Mouse (Mus musculus): ENCODE measurements around the gene Rbm43. TPM values are rescaled to one million over a fixed set of nuclear protein-coding genes. Genes with fewer than 3 reads are reported as not detected.

Rbm43 gene
- 3.2 TPM for polyA plus RNA-seq (2012; fragmentation: generic; extraction: Trizol)

DNA sequence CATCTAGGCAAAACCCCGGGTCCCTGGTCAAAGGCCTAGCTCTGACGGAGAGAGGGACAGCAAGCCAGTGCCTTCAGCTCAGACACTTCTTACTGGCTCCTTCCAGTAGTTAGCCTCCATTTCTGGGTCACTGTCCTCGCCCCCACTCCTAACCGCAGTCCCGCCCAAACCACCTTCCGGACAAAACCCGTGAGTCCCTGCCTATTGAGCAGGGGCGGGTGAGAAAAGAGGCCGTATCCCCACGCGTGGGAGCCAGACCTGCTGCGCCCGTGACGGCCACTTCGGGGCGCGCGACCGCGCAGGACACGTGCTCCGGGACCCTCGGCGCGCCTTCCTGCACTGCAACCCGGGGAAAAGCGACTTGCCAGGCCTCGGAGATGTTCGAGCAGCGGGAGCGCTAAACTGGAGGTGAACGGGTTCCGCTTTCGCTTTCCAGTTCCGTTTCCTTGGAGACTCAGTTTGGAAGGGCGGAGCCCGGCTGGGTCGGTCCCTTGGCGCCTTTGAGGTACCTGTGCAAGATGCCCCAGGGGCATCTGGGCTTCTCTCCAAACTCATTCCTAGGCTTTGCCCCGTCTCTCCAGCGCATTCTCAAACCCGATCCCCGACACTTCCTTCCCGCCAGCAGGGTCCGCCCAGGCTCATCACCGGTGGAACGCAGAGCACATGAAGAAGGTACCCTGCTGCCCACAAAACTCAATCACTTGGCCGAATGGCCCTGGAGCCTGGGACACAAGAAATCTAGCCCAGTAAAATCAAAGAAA lies at the start of gene Rbm43:
Gene Rbm43 (minus strand): TSS at position 590 of the 761 bp plus-strand sequence.
- H3K27me3 ChIP-seq (ENCODE audit: control insufficient read depth, insufficient read depth, insufficient read length), result no peaks in the 10 kb centered on the region
- no peak within 1 kb of the TSS for H3ac ChIP-seq (ENCODE audit: control insufficient read depth, insufficient read length)
- H3K4me2 ChIP-seq (ENCODE audit: low read depth), result peak within 1 kb of the TSS; percentile 92
- no peaks in the 10 kb centered on the region for H3K36me3 ChIP-seq (ENCODE audit: control insufficient read depth, insufficient read depth)
- peak within 1 kb of the TSS; percentile 50 for H3K4me3 ChIP-seq
- TF ChIP-seq MAX (IDR thresholded peaks at IDR 0.05; ENCODE audit: low read depth) (no peak), SRF (IDR thresholded peaks at IDR 0.05; ENCODE audit: control insufficient read depth, insufficient read length, low read depth) (peak; percentile 21), POLR2A (IDR thresholded peaks at IDR 0.05; ENCODE audit: insufficient read length, low read depth) (peak; percentile 23), USF1 (IDR thresholded peaks at IDR 0.05; ENCODE audit: low read depth) (peak; percentile 0)
- H3K79me2 ChIP-seq (ENCODE audit: control insufficient read depth, insufficient read depth), result no peaks in the 10 kb centered on the region

DNA sequence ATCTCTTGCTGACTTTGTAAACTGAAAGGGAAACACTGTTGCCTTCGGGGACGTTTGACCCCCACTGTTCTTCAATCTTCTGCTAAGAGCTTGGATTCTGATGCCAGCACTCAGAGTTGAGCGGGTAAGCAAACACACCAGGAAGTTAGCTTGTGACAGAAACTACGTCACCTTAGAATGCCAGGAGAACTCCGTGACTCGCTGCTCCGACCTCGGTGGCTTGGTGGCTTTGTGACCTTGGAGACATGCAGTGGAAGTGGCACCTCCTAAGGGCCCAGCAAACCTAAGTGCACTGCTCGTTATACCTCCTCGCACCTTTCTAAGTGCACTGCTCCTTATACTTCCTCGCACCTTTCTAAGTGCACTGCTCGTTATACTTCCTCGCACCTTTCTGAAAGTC lies 47.3 kb upstream of the Rbm43 start:
- H3K4me2 ChIP-seq (ENCODE audit: low read depth), result no peak overlapping the region
- H3K36me3 ChIP-seq (ENCODE audit: control insufficient read depth, insufficient read depth), result no peaks in the 10 kb centered on the region
- no peaks in the 10 kb centered on the region for H3K79me2 ChIP-seq (ENCODE audit: control insufficient read depth, insufficient read depth)
- no peak overlapping the region for H3ac ChIP-seq (ENCODE audit: control insufficient read depth, insufficient read length)
- no peaks in the 10 kb centered on the region for H3K27me3 ChIP-seq (ENCODE audit: control insufficient read depth, insufficient read depth, insufficient read length)
- no peak for TF ChIP-seq REST (IDR thresholded peaks at IDR 0.05; ENCODE audit: insufficient read depth, insufficient read length)
- TF ChIP-seq TCF12 (IDR thresholded peaks at IDR 0.05; ENCODE audit: insufficient read depth, poor library complexity, severe bottlenecking), result no peak
- TF ChIP-seq MYOD1 (IDR thresholded peaks at IDR 0.05; ENCODE audit: control insufficient read depth in 1 of 3, insufficient read length in 2 of 3, low read depth in 2 of 3), result no peak
- no peak for TF ChIP-seq MYOG (IDR thresholded peaks at IDR 0.05; ENCODE audit: control insufficient read depth in 1 of 3, insufficient read depth in 1 of 3, insufficient read length in 2 of 3, low read depth in 2 of 3)
- no peak for TF ChIP-seq MAX (IDR thresholded peaks at IDR 0.05; ENCODE audit: low read depth)
- no peak for TF ChIP-seq TCF3 (IDR thresholded peaks at IDR 0.05; ENCODE audit: insufficient read length, low read depth)
- H3K4me3 ChIP-seq, result no peak overlapping the region

DNA sequence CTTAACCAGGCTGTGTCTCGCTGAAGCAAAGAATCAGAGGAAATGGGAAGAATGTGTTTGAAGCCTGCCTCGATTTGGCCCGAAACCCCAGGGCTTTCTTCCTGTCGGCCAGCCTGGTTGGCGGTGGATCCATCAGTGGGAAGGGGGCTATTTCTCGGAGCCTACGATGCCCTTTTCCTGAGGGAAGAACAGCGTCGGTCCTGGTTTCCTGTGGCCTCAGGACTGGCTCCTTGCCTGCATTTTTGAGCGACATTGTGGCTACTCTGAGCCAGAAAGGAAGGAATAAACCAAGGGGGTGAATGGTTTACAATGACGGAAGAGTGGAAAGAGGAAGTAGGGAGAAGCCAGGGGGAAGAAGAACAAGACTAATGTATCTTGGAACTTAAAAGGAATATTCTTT lies 46.7 kb upstream of the Rbm43 start:
- H3K79me2 ChIP-seq (ENCODE audit: control insufficient read depth, insufficient read depth), result no peaks in the 10 kb centered on the region
- H3K4me2 ChIP-seq (ENCODE audit: low read depth), result no peak overlapping the region
- no peak overlapping the region for H3ac ChIP-seq (ENCODE audit: control insufficient read depth, insufficient read length)
- TF ChIP-seq SRF (IDR thresholded peaks at IDR 0.05; ENCODE audit: control insufficient read depth, insufficient read length, low read depth) (no peak), TCF3 (IDR thresholded peaks at IDR 0.05; ENCODE audit: insufficient read length, low read depth) (no peak), MYOD1 (IDR thresholded peaks at IDR 0.05; ENCODE audit: control insufficient read depth in 1 of 3, insufficient read length in 2 of 3, low read depth in 2 of 3) (no peak), POLR2AphosphoS2 (IDR thresholded peaks at IDR 0.05; ENCODE audit: insufficient read length, low read depth) (no peak), E2F4 (IDR thresholded peaks at IDR 0.05; ENCODE audit: insufficient read depth) (no peak), MAX (IDR thresholded peaks at IDR 0.05; ENCODE audit: low read depth) (no peak), CEBPB (IDR thresholded peaks at IDR 0.05; ENCODE audit: insufficient read depth, poor library complexity, severe bottlenecking) (no peak), TCF12 (IDR thresholded peaks at IDR 0.05; ENCODE audit: insufficient read depth, poor library complexity, severe bottlenecking) (no peak), REST (IDR thresholded peaks at IDR 0.05; ENCODE audit: insufficient read depth, insufficient read length) (no peak), POLR2A (IDR thresholded peaks at IDR 0.05; ENCODE audit: insufficient read length, low read depth) (no peak), MYOG (IDR thresholded peaks at IDR 0.05; ENCODE audit: control insufficient read depth in 1 of 3, insufficient read depth in 1 of 3, insufficient read length in 2 of 3, low read depth in 2 of 3) (no peak), USF1 (IDR thresholded peaks at IDR 0.05; ENCODE audit: low read depth) (no peak)
- no peaks in the 10 kb centered on the region for H3K36me3 ChIP-seq (ENCODE audit: control insufficient read depth, insufficient read depth)
- no peak overlapping the region for H3K4me3 ChIP-seq
- H3K27me3 ChIP-seq (ENCODE audit: control insufficient read depth, insufficient read depth, insufficient read length), result no peaks in the 10 kb centered on the region

DNA sequence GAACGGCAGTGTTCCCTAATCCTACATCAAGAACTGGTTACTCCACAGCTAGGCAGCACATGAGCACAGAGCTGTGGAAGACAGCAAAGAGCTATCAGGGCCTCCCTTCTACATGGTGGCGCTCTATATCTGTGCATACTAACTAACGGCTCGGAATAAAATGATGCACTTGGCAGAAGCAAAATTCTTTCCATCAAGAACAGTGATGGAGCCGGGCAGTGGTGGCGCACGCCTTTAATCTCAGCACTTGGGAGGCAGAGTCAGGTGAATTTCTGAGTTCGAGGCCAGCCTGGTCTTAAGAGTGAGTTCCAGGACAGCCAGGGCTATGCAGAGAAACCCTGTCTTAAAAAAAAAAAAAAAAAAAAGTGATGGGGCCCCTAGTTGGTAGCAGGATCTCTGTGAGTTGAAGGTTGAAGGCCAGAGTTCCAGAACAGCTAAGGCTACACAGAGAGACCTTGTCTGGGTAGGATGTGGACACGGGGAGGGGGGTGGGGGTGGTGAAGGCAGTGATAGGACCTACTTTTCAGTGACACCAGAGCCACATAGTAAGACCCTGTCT lies 38.5 kb upstream of the Rbm43 start, which contains the start of gene Nmi:
Gene Nmi (minus strand): TSS at position 85 of the 559 bp plus-strand sequence.
- H3K4me3 ChIP-seq, result peak within 1 kb of the TSS; percentile 26
- TF ChIP-seq USF1 (IDR thresholded peaks at IDR 0.05; ENCODE audit: low read depth) (no peak), MYOG (IDR thresholded peaks at IDR 0.05; ENCODE audit: control insufficient read depth in 1 of 3, insufficient read depth in 1 of 3, insufficient read length in 2 of 3, low read depth in 2 of 3) (no peak), MAX (IDR thresholded peaks at IDR 0.05; ENCODE audit: low read depth) (no peak), POLR2A (IDR thresholded peaks at IDR 0.05; ENCODE audit: insufficient read length, low read depth) (no peak), SRF (IDR thresholded peaks at IDR 0.05; ENCODE audit: control insufficient read depth, insufficient read length, low read depth) (no peak), E2F4 (IDR thresholded peaks at IDR 0.05; ENCODE audit: insufficient read depth) (no peak), MYOD1 (IDR thresholded peaks at IDR 0.05; ENCODE audit: control insufficient read depth in 1 of 3, insufficient read length in 2 of 3, low read depth in 2 of 3) (no peak), POLR2AphosphoS2 (IDR thresholded peaks at IDR 0.05; ENCODE audit: insufficient read length, low read depth) (no peak), TCF3 (IDR thresholded peaks at IDR 0.05; ENCODE audit: insufficient read length, low read depth) (no peak), TCF12 (IDR thresholded peaks at IDR 0.05; ENCODE audit: insufficient read depth, poor library complexity, severe bottlenecking) (no peak)
- H3ac ChIP-seq (ENCODE audit: control insufficient read depth, insufficient read length), result no peak within 1 kb of the TSS
- no peaks in the 10 kb centered on the region for H3K27me3 ChIP-seq (ENCODE audit: control insufficient read depth, insufficient read depth, insufficient read length)
- H3K36me3 ChIP-seq (ENCODE audit: control insufficient read depth, insufficient read depth), result no peaks in the 10 kb centered on the region
- peak within 1 kb of the TSS; percentile 84 for H3K4me2 ChIP-seq (ENCODE audit: low read depth)
- no peaks in the 10 kb centered on the region for H3K79me2 ChIP-seq (ENCODE audit: control insufficient read depth, insufficient read depth)
